Mouse (Mus musculus) stomach, postnatal 0 days (tissue): ENCODE results near the gene Sema4f.

Experiments used
- CTCF ChIP-seq: IDR thresholded peaks from 2 replicates; pipeline ENCODE4 v1.5.1; 2016; ENCODE audit warnings: antibody characterized with exemption, low read depth, mild to moderate bottlenecking, moderate library complexity
- EP300 ChIP-seq: optimal IDR thresholded peaks from 2 replicates; pipeline ENCODE3; 2016; ENCODE audit warnings: antibody characterized with exemption

DNA sequence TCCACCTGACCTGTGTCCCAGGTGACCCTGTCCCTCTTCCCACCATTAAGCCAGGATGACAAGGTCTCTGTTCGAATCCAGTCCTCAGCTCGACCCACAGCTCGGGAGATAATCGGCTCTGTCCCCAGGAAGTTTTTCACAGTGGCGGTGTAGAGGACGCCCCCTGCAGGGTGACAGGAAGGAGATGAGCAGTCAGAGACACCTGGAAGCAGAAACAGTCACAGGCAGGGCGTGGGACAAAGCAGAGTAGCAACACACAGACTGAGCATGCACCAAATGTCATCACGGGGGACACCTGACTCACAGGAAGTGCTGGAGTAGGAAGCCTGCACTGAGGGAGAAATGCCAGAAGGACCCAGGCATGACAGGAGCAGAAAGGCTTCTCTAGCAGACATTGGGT is 20.0 kb downstream of the Sema4f start:
- TF ChIP-seq EP300 (no peak), CTCF (no peak)
